Mouse (Mus musculus): ENCODE results near the gene Ffar1.
"Not testable (repeated sequence)": the region's sequence is repeated elsewhere in the genome, so short reads cannot be mapped to it uniquely, and the experiment has no call there.

Gene Ffar1

DNA sequence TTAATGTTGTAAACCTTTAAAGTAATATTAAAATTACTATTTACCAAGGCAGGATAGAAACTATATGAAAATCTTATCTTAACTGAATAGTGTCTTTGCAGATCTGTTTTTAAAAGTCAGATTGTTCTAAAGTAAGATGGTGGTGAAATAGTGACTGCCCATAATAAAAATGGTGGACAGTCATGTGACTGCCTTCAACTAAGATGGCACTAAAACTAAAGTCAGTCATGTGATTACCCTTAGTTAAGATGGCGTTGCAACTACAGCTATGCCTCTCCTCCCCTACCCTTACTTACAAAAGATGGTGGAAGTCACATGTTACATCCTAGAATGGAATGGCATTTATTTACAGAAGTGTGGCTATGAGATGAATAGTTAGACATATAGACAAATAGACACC lies 9.9 kb downstream of the Ffar1 start:
- DNase-seq (ENCODE audit: low read depth, low spot score), result no peak

DNA sequence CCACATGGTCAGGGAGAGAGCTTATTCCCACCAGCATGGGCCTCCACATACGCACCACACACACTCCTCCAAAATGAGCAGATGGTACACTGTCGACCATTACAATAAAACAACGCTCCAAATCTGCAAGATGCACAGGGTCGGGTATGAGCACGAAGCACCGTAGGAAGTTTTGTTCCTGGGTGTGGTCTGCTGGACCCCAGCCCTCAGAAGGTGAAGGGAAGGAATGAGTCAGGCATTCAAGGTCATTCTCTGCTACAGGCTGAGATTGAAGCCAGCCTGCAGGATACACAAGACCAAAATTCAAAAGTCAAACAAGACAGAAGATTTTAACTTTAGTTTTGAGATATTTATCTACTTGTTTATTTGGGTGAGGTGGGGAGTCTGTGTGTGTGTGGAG lies 13.4 kb downstream of the Ffar1 start:
- no peak for DNase-seq (ENCODE audit: low read depth, low spot score)

- no peak for DNase-seq (ENCODE audit: low read depth, low spot score)
These were observed 14.0 kb downstream of the Ffar1 start for GRCm38 (mm10) chr7:30847386-30847785.

DNA sequence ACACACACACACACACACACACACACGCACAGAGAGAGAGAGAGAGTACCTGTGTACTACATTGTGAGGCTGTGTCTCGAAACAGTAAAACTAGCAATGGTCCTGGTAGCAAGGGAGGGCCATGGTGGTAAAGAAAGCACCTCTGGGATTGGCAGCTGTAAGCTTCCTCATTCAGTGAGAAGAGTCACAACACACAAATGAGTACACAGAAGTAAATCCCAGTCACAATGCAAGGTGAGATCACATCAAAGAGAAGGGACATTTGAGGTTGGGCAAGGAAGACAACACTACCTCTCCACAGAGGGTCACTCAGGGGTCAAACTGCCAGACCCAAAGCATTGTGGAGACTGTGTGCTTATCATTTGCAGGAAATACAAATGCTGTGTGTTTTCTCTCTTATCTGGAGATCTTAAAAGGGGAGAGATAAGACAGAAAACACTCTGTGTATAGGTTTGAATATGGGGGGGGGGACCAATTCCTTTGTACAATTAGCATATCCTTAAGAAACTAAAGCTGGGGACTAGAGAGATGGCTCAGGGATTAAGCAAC lies 14.8 kb downstream of the Ffar1 start:
- no peak for DNase-seq (ENCODE audit: low read depth, low spot score)

DNA sequence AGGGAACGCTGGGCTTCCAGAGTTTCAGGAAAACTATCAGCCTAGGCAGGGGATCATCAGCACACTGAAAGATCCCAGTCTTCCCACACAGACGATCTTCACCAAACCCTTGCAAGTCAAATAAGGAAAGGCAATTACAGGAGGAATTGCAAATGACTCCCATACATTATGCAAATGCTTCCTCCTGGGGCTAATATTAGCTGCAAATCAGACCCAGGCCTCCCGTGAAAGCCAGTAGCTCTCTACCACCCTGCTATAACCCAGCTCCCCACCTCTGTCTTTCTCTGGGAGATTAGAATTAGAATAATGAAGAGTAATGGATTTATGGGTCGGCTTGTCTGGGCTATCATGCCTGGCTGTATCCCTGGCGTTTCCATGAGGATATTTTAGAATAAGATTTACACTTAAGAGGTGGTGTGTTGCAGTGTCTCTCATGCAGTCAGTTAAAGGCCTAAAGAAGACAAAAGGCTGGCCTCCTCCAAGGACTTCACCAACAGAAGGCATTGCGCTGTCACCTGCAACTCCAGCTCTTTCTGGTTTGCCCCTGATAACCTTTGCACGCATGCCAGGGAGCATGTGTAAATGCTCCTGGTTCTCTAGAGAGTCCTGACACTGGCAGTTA lies 16.6 kb downstream of the Ffar1 start:
- DNase-seq (ENCODE audit: low read depth, low spot score), result no peak

GRCm38 (mm10) chr7:30842092-30842491 lies 19.3 kb downstream of the Ffar1 start:
- no peak for DNase-seq (ENCODE audit: low read depth, low spot score)

DNA sequence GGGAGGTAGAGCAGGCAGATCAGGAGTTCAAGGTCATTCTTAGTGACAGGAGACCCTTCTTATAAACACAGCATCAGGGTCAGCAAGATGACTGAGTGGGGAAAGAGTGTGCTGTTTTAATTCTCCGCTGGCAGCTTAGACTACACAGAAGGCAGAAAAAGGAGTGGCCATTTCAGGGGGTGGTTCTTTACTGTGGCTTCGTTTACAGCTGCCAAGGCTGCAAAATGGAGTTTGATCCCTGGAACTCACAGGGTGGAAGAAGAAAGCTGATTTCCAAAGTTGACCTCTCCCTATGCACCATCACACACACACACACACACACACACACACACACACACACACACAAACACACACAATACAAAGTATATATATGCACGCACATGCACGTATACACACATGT lies 20.0 kb downstream of the Ffar1 start:
- no peak for DNase-seq (ENCODE audit: low read depth, low spot score)

GRCm38 (mm10) chr7:30840306-30840705 lies 21.1 kb downstream of the Ffar1 start:
- no peak for DNase-seq (ENCODE audit: low read depth, low spot score)

DNA sequence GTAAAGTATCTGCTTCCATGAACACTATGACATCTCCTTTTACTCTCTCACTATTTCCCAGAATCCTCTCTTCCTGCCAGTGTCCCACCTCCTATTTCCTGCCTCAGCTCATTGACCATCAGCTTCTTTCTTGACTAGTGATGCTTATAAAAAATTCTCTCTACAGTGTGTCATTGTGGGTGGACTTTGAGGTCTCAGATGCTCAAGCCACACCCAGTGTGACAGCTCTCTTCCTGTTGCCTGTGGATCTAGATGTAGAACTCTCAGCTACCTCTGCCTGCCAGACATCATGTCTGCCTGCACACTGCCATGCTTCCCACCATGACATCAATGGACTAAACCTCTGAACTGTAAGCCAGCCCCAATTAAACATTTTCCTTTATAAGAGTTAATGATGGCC lies 24.1 kb downstream of the Ffar1 start:
- no peak for DNase-seq (ENCODE audit: low read depth, low spot score)

- DNase-seq (ENCODE audit: low read depth, low spot score), result not testable (repeated sequence)
These were observed 28.7 kb downstream of the Ffar1 start for GRCm38 (mm10) chr7:30832684-30833083.

DNA sequence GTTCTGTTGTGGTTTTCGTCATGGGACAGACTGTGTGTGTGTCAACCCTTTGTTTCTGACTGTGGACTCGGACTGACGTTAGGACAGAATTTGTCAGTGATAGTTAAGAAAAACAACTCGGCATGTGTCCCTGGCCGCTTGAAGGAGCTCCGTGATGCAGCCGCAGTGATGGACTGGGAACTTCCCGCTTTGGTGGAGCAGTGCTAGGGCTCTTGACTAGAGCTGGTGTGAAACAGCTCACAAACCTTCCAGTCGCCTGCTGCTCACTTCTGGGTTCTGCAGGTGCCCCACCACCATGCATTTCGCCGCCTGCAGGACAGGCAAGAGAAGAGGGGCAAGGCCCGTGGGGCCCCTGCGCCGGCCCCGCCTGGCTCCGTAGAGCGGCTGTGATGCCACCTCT lies 29.1 kb downstream of the Ffar1 start:
- no peak for DNase-seq (ENCODE audit: low read depth, low spot score)

GRCm38 (mm10) chr7:30829428-30829827 lies 31.9 kb downstream of the Ffar1 start:
- no peak for DNase-seq (ENCODE audit: low read depth, low spot score)

DNA sequence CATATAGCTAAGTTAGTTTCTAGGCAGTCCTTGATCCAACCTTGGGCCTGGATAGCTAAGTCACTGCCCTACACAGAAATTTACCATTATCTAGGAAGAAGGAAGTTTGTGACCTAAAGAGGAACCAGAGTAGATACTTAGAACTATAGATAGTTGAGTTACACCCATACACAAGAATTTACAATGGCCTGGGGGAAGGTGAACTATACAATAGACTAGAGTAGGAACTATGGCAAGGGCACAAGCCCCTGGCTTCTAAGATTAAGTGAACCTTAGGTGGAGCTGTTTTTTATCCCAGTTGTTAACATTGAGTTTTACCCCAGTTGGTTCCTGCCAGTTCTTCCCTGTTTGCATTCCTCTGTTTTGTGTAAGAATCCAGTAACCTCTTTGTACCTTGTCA lies 32.5 kb downstream of the Ffar1 start:
- not testable (repeated sequence) for DNase-seq (ENCODE audit: low read depth, low spot score)

GRCm38 (mm10) chr7:30826660-30827059 lies 34.7 kb downstream of the Ffar1 start:
- DNase-seq (ENCODE audit: low read depth, low spot score), result no peak

GRCm38 (mm10) chr7:30824306-30824705 lies 37.1 kb downstream of the Ffar1 start:
- DNase-seq (ENCODE audit: low read depth, low spot score), result no peak

- DNase-seq (ENCODE audit: low read depth, low spot score), result no peak
These were observed 37.7 kb downstream of the Ffar1 start, which contains the start of gene Ffar2 for GRCm38 (mm10) chr7:30823675-30824074. Gene Ffar2, minus strand, starts transcription at chr7:30823775.

DNA sequence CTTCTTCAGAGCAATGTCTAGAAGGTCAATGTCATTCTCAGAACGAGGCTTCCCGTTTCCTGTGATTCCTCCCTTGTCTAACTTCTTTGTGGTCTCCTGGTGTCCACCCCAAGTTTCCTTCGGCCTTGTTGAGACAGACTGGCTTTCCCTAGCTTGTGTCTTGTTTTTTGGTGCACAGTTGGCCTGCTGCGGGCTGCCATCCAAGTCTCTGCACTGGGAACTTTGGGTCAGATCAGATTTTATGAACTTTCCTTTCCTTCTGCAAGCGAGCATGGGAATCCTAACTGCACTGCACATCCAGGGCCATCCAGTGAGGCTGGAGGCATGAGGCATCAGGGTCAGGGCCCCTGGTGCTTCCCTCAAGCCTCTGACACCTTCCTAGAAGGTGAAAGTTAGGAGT lies 39.8 kb downstream of the Ffar1 start:
- no peak for DNase-seq (ENCODE audit: low read depth, low spot score)

GRCm38 (mm10) chr7:30820854-30821445 lies 40.4 kb downstream of the Ffar1 start:
- no peak for DNase-seq (ENCODE audit: low read depth, low spot score)

- no peak for DNase-seq (ENCODE audit: low read depth, low spot score)
These were observed 41.2 kb downstream of the Ffar1 start for GRCm38 (mm10) chr7:30820131-30820530.

- DNase-seq (ENCODE audit: low read depth, low spot score), result no peak
These were observed 49.0 kb downstream of the Ffar1 start for GRCm38 (mm10) chr7:30812291-30812807.

DNA sequence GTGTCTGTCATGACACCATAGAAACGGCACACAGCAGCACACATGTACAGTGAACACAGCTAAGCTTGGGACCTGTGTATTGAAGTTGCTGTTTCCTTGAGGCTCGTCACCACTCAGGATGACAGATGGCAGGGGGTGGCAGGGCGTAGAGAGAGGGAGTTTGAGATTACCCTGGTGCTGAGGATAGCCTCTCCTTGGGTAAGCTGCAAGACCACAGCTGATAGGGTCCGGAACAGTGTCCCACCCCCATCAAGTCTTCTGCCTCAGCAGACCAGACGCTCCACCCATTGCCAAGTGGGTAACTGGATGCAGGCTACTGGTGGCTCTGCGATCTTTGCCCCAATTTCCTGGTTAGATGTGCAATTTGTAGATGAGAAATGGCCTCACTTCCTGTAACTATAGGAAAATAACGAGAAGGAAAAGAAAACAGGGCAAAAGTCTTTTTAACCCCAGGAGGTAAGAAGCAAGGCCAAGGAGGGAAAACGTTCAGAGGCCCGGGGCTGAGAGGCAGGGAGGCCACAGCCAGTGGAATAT lies 49.5 kb downstream of the Ffar1 start:
- no peak for DNase-seq (ENCODE audit: low read depth, low spot score)

DNA sequence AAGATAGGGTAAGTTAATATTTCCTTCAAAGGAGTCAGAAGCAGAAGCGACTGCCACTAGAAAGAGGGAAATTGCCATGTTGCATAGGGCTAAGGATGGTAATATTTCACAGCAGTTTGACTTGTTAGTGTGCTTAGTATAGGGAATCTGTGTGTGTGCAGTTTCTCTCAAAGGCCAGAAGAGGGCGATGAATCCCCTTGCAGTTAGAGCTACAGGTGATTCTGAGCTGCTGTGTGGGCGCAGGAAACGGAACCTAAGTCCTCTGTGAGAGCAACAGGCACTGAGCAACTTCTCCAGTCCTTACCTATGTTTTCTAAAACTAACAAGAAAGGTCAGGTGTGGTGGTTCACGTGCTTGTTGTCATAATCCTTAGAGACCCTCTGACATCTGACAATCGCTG lies 51.0 kb downstream of the Ffar1 start:
- DNase-seq (ENCODE audit: low read depth, low spot score), result no peak
